Mouse (Mus musculus): ENCODE results near the gene Dus3l. TPM values are rescaled to one million over a fixed set of nuclear protein-coding genes. Genes with fewer than 3 reads are reported as not detected.

Dus3l gene
- polyA plus RNA-seq, 1 experiment from 2014 or later: 76.9 TPM

Other genes with a start within 250 kb of the Dus3l start
- 0.65 and 1.3 TPM in 2 replicates for gene Gm20219, start 210.4 kb upstream of the Dus3l start, polyA plus RNA-seq (2014; fragmentation: Nextera tagmentation; extraction: Ambion mirVana)
- gene Safb2, start 180.2 kb upstream of the Dus3l start, polyA plus RNA-seq (2014; fragmentation: Nextera tagmentation; extraction: Ambion mirVana): 47.5 and 49.6 TPM in 2 replicates
- 75.7 and 75.8 TPM in 2 replicates for gene Safb, start 179.9 kb upstream of the Dus3l start, polyA plus RNA-seq (2014; fragmentation: Nextera tagmentation; extraction: Ambion mirVana)
- gene 2410015M20Rik, start 155.0 kb upstream of the Dus3l start, polyA plus RNA-seq (2014; fragmentation: Nextera tagmentation; extraction: Ambion mirVana): 179 and 193 TPM in 2 replicates
- 1,005 and 1,263 TPM in 2 replicates for gene Rpl36, start 151.3 kb upstream of the Dus3l start, polyA plus RNA-seq (2014; fragmentation: Nextera tagmentation; extraction: Ambion mirVana)
- gene Lonp1, start 137.9 kb upstream of the Dus3l start, polyA plus RNA-seq (2014; fragmentation: Nextera tagmentation; extraction: Ambion mirVana): 45.0 and 45.4 TPM in 2 replicates
- 1.2 and 1.5 TPM in 2 replicates for gene Catsperd, start 136.6 kb upstream of the Dus3l start, polyA plus RNA-seq (2014; fragmentation: Nextera tagmentation; extraction: Ambion mirVana)
- 91.8 and 101 TPM in 2 replicates for gene Ranbp3, start 91.5 kb upstream of the Dus3l start, polyA plus RNA-seq (2014; fragmentation: Nextera tagmentation; extraction: Ambion mirVana)
- 577 and 678 TPM in 2 replicates for gene Ndufa11, start 47.0 kb upstream of the Dus3l start, polyA plus RNA-seq (2014; fragmentation: Nextera tagmentation; extraction: Ambion mirVana)
- gene Vmac, start 46.7 kb upstream of the Dus3l start, polyA plus RNA-seq (2014; fragmentation: Nextera tagmentation; extraction: Ambion mirVana): 15.9 and 22.9 TPM in 2 replicates
- gene Nrtn, start 7.2 kb upstream of the Dus3l start, polyA plus RNA-seq (2014; fragmentation: Nextera tagmentation; extraction: Ambion mirVana): 2.8 and 3.8 TPM in 2 replicates
- gene Prr22, start 5.5 kb downstream of the Dus3l start, polyA plus RNA-seq (2014; fragmentation: Nextera tagmentation; extraction: Ambion mirVana): 0.76 and 0.78 TPM in 2 replicates
- gene Rfx2, start 66.3 kb downstream of the Dus3l start, polyA plus RNA-seq (2014; fragmentation: Nextera tagmentation; extraction: Ambion mirVana): 3.3 and 4.3 TPM in 2 replicates
- gene Acsbg2, start 109.7 kb downstream of the Dus3l start, polyA plus RNA-seq (2014; fragmentation: Nextera tagmentation; extraction: Ambion mirVana): not detected in 2 replicates
- 0.31 and 0.41 TPM in 2 replicates for gene 1700061G19Rik, start 110.7 kb downstream of the Dus3l start, polyA plus RNA-seq (2014; fragmentation: Nextera tagmentation; extraction: Ambion mirVana)
- 50.1 and 53.2 TPM in 2 replicates for gene Mllt1, start 170.7 kb downstream of the Dus3l start, polyA plus RNA-seq (2014; fragmentation: Nextera tagmentation; extraction: Ambion mirVana)
- gene Acer1, start 217.4 kb downstream of the Dus3l start, polyA plus RNA-seq (2014; fragmentation: Nextera tagmentation; extraction: Ambion mirVana): not detected in 2 replicates
- 163 and 172 TPM in 2 replicates for gene Clpp, start 225.5 kb downstream of the Dus3l start, polyA plus RNA-seq (2014; fragmentation: Nextera tagmentation; extraction: Ambion mirVana)
- 55.7 and 56.5 TPM in 2 replicates for gene Alkbh7, start 232.6 kb downstream of the Dus3l start, polyA plus RNA-seq (2014; fragmentation: Nextera tagmentation; extraction: Ambion mirVana)
- gene Pspn, start 235.3 kb downstream of the Dus3l start, polyA plus RNA-seq (2014; fragmentation: Nextera tagmentation; extraction: Ambion mirVana): 0.47 and 0.68 TPM in 2 replicates
- gene Gtf2f1, start 246.5 kb downstream of the Dus3l start, polyA plus RNA-seq (2014; fragmentation: Nextera tagmentation; extraction: Ambion mirVana): 54.5 and 58.2 TPM in 2 replicates
- 0.28 and 0.40 TPM in 2 replicates for gene Gm17949, start 246.7 kb downstream of the Dus3l start, polyA plus RNA-seq (2014; fragmentation: Nextera tagmentation; extraction: Ambion mirVana)

All from hindbrain, embryonic 14.5 days (tissue).